ENCODE assay signal across 8 mouse cellular contexts in genomic region chr10:18545813-18546235, GRCm38 (mm10). TPM values are rescaled to one million over a fixed set of nuclear protein-coding genes. Genes with fewer than 3 reads are reported as not detected.
DNase-seq lines count a peak whose midpoint lies in the region; ATAC-seq and TF ChIP-seq lines count a peak whose summit lies in the region.

Hebp2 (minus strand) TSS chr10:18546076.

- no peaks in the 10 kb centered on the region for H3K9me3 ChIP-seq in CH12.LX (replicated peaks; ENCODE audit: low read length)
- H3K9me3 ChIP-seq in embryonic facial prominence, embryonic 15.5 days (replicated peaks), result no peaks in the 10 kb centered on the region
- no peaks in the 10 kb centered on the region for H3K9me3 ChIP-seq in heart, embryonic 14.5 days (ENCODE audit: control insufficient read depth, low read length)
- no peaks in the 10 kb centered on the region for H3K9me3 ChIP-seq in lung, embryonic 15.5 days

- TF ChIP-seq POLR2A in CH12.LX (IDR thresholded peaks at IDR 0.05; ENCODE audit: low read depth, low read length), result no peak
- TF ChIP-seq POLR2A in bone marrow macrophage, adult 2 months (IDR thresholded peaks at IDR 0.05; ENCODE audit: borderline replicate concordance, low read depth, low read length), result no peak

- TF ChIP-seq RAD21 in CH12.LX (IDR thresholded peaks at IDR 0.05; ENCODE audit: low read depth, low read length), result no peak

- no peak for DNase-seq in CH12.LX (ENCODE audit: extremely low read depth)
- DNase-seq in kidney, postnatal 10 days, result peak; percentile 81
- DNase-seq in thymus, postnatal 36 days, result peak; percentile 45 to 51

- WGBS in embryonic facial prominence, embryonic 15.5 days, result under 1% methylated on average over 22 of the region's 22 CpGs
- WGBS in heart, embryonic 14.5 days, result under 1% methylated on average over 22 of the region's 22 CpGs
- WGBS in lung, embryonic 15.5 days, result 1% methylated on average over 22 of the region's 22 CpGs

- peak in 1 of 2 experiments; percentile 37; a peak in 2 of 4 replicates for TF ChIP-seq CTCF in CH12.LX (conservative IDR thresholded peaks at IDR 0.05 in 1 of 2, IDR thresholded peaks at IDR 0.05 in 1 of 2; ENCODE audit: low read depth in 2 of 2, low read length in 2 of 2)
- TF ChIP-seq CTCF in bone marrow macrophage, adult 2 months (IDR thresholded peaks at IDR 0.05; ENCODE audit: low read depth, low read length), result peak; percentile 60

- in situ Hi-C loops in CH12.LX (cut with MboI; ENCODE audit: low pct_ligation_motif_present, low pct_unique_long_range_greater_than_20kb, low sequenced_read_pairs), result no loop called here

- no peak within 1 kb of the TSS for H3K4me3 ChIP-seq in CH12.LX (replicated peaks in 1 of 3; ENCODE audit: low read depth in 2 of 3, low read length in 2 of 3, poor library complexity in 1 of 3)
- H3K4me3 ChIP-seq in bone marrow macrophage, adult 2 months (ENCODE audit: insufficient read depth, low read length), result peak within 1 kb of the TSS; percentile 93
- H3K4me3 ChIP-seq in embryonic facial prominence, embryonic 15.5 days (replicated peaks), result peak within 1 kb of the TSS; percentile 65
- H3K4me3 ChIP-seq in heart, embryonic 14.5 days (ENCODE audit: control insufficient read depth in 1 of 2, insufficient read depth in 1 of 2, low read depth in 1 of 2, low read length in 2 of 2), result peak within 1 kb of the TSS; percentile 67 to 85
- H3K4me3 ChIP-seq in lung, embryonic 15.5 days, result peak within 1 kb of the TSS; percentile 63

- 0 out of 2 replicates have a peak within 1 kb of the TSS, but pooled peaks have one; percentile 8 for H3K4me2 ChIP-seq in CH12.LX (ENCODE audit: insufficient read depth, low read depth, poor library complexity, severe bottlenecking)
- peak within 1 kb of the TSS; percentile 83 for H3K4me2 ChIP-seq in embryonic facial prominence, embryonic 15.5 days (replicated peaks)
- H3K4me2 ChIP-seq in heart, embryonic 14.5 days (ENCODE audit: low read length), result peak within 1 kb of the TSS; percentile 85
- H3K4me2 ChIP-seq in lung, embryonic 15.5 days, result peak within 1 kb of the TSS; percentile 96

- no peak within 1 kb of the TSS for H3K9ac ChIP-seq in CH12.LX (ENCODE audit: insufficient read depth, low read depth)
- H3K9ac ChIP-seq in embryonic facial prominence, embryonic 15.5 days, result peak within 1 kb of the TSS; percentile 73
- peak within 1 kb of the TSS; percentile 78 for H3K9ac ChIP-seq in heart, embryonic 14.5 days (ENCODE audit: low read length)
- peak within 1 kb of the TSS; percentile 63 for H3K9ac ChIP-seq in lung, embryonic 15.5 days

- dilution Hi-C loops in CH12.LX (cut with MboI; ENCODE audit: extremely low pct_ligation_motif_present, extremely low pct_unique_long_range_greater_than_20kb, low sequenced_read_pairs), result no loop called here

- no peak within 1 kb of the TSS for H3K27ac ChIP-seq in CH12.LX (ENCODE audit: insufficient read depth, low read depth)
- no peak within 1 kb of the TSS for H3K27ac ChIP-seq in bone marrow macrophage, adult 2 months (ENCODE audit: insufficient read depth, low read depth, low read length)
- peak within 1 kb of the TSS; percentile 74 for H3K27ac ChIP-seq in embryonic facial prominence, embryonic 15.5 days (replicated peaks)
- no peak within 1 kb of the TSS for H3K27ac ChIP-seq in heart, embryonic 14.5 days (replicated peaks in 1 of 2; ENCODE audit: control insufficient read depth in 1 of 2, insufficient read depth in 1 of 2, low read depth in 2 of 2, low read length in 2 of 2)
- peak within 1 kb of the TSS; percentile 25; the same call in 1 of the 2 replicates for H3K27ac ChIP-seq in lung, embryonic 15.5 days

- no peaks in the 10 kb centered on the region for H3K36me3 ChIP-seq in CH12.LX (replicated peaks in 1 of 2; ENCODE audit: control insufficient read depth in 1 of 2, insufficient read depth in 1 of 2, low read length in 1 of 2)
- no peaks in the 10 kb centered on the region for H3K36me3 ChIP-seq in embryonic facial prominence, embryonic 15.5 days
- H3K36me3 ChIP-seq in heart, embryonic 14.5 days (ENCODE audit: control insufficient read depth, insufficient read depth, low read length), result 0 out of 2 replicates have a peak, but pooled peaks cover 7% of the 10 kb centered on the region
- H3K36me3 ChIP-seq in lung, embryonic 15.5 days, result no peaks in the 10 kb centered on the region

- peaks cover 0 to 4% of the 10 kb centered on the region in 2 experiments; a peak in 1 of 4 replicates for H3K4me1 ChIP-seq in CH12.LX (ENCODE audit: control insufficient read depth in 1 of 2, insufficient read depth in 2 of 2)
- peaks cover 10% of the 10 kb centered on the region for H3K4me1 ChIP-seq in bone marrow macrophage, adult 2 months (ENCODE audit: control insufficient read depth, insufficient read depth, low read length)
- H3K4me1 ChIP-seq in embryonic facial prominence, embryonic 15.5 days, result peaks cover 15% of the 10 kb centered on the region; the same call in 1 of the 2 replicates
- peaks cover 2 to 5% of the 10 kb centered on the region in 2 experiments; a peak in 3 of 4 replicates for H3K4me1 ChIP-seq in heart, embryonic 14.5 days (ENCODE audit: control insufficient read depth in 2 of 2, insufficient read depth in 2 of 2, low read length in 2 of 2)
- H3K4me1 ChIP-seq in lung, embryonic 15.5 days, result peaks cover 10% of the 10 kb centered on the region

- TF ChIP-seq EP300 in CH12.LX (IDR thresholded peaks at IDR 0.05; ENCODE audit: low read length), result no peak

- H3K79me2 ChIP-seq in CH12.LX (replicated peaks; ENCODE audit: control insufficient read depth, extremely low read depth, insufficient read depth, poor library complexity, severe bottlenecking), result no peaks in the 10 kb centered on the region

- ATAC-seq in embryonic facial prominence, embryonic 15.5 days (ENCODE audit: insufficient number of reproducible peaks, low FRiP score, low TSS enrichment, low read depth), result peak; percentile 83
- ATAC-seq in heart, embryonic 14.5 days (ENCODE audit: insufficient number of reproducible peaks, insufficient read depth, low FRiP score, low read depth), result peak; percentile 81
- peak; percentile 83 for ATAC-seq in lung, embryonic 15.5 days (ENCODE audit: borderline replicate concordance, extremely low read depth, low FRiP score, low TSS enrichment)
- ATAC-seq in neutrophil, adult 5-6 weeks (ENCODE audit: extremely low read depth, insufficient number of reproducible peaks, low FRiP score, poor library complexity, severe bottlenecking), result 0 out of 2 replicates have a peak, but pooled peaks have one; percentile 13

- no peaks in the 10 kb centered on the region for H3K27me3 ChIP-seq in CH12.LX (replicated peaks)
- H3K27me3 ChIP-seq in embryonic facial prominence, embryonic 15.5 days, result no peaks in the 10 kb centered on the region
- H3K27me3 ChIP-seq in heart, embryonic 14.5 days (ENCODE audit: control insufficient read depth, insufficient read depth, low read length), result no peaks in the 10 kb centered on the region
- no peaks in the 10 kb centered on the region for H3K27me3 ChIP-seq in lung, embryonic 15.5 days

TF ChIP-seq in CH12.LX, 34 proteins besides CTCF, POLR2A, EP300 and RAD21:
- TF ChIP-seq NRF1 (IDR thresholded peaks at IDR 0.05; ENCODE audit: low read depth, low read length), result 0 out of 2 replicates have a peak, but pooled peaks have one; percentile 20
- TF ChIP-seq RCOR1 (conservative IDR thresholded peaks at IDR 0.05; ENCODE audit: low read depth, low read length), result no peak
- TF ChIP-seq MYC (IDR thresholded peaks at IDR 0.05; ENCODE audit: low read depth, low read length), result no peak
- no peak for TF ChIP-seq ZMIZ1 (IDR thresholded peaks at IDR 0.05; ENCODE audit: low read depth, low read length)

RNA-seq across cellular contexts. Expression of gene Hebp2, which starts in this region (rescaled TPM):
- 0.08 TPM in 1 of 2 replicates, not detected in the other for total RNA-seq in CH12.LX (2012; rRNA removed)
- not detected in 2 replicates for total RNA-seq in CH12.LX (2014; rRNA removed)
- polyA plus RNA-seq in CH12.LX (2012; ENCODE audit: insufficient read length, low read depth), result not detected in 2 replicates
- 0.44 TPM in 1 of 2 replicates, not detected in the other for polyA plus RNA-seq in bone marrow macrophage, adult 2 months (2012; ENCODE audit: insufficient read depth, insufficient read length, missing spikeins)
- polyA plus RNA-seq in embryonic facial prominence, embryonic 15.5 days (2015; fragmentation: Nextera tagmentation; extraction: Ambion mirVana), result 40.0 and 44.4 TPM in 2 replicates
- polyA plus RNA-seq in heart, embryonic 14.5 days (2014; fragmentation: Nextera tagmentation; extraction: Ambion mirVana), result 13.8 and 16.9 TPM in 2 replicates
- 8.7 and 11.6 TPM in 2 replicates for polyA plus RNA-seq in lung, embryonic 15.5 days (2015; fragmentation: Nextera tagmentation; extraction: Ambion mirVana)
- not detected in 2 replicates for total RNA-seq in neutrophil, adult 5-6 weeks (2017)

Comparison
In these comparisons a context has a peak if more than half of its experiments do, and no peak if none do; other contexts are left out.
1. Peak in ATAC-seq in neutrophil, adult 5-6 weeks; RNA of the gene not detected or under 1 TPM.
2. H3K27ac ChIP-seq: peak in embryonic facial prominence, embryonic 15.5 days (single experiment) and lung, embryonic 15.5 days (single experiment); none in CH12.LX (single experiment), bone marrow macrophage, adult 2 months (single experiment) and heart, embryonic 14.5 days (0 of 2).
3. H3K4me2 ChIP-seq: peak in every context shown above with its lines; median percentile 96 in lung, embryonic 15.5 days; 85 in heart, embryonic 14.5 days; 83 in embryonic facial prominence, embryonic 15.5 days; 8 in CH12.LX.
4. H3K4me3 ChIP-seq: peak in bone marrow macrophage, adult 2 months (single experiment), embryonic facial prominence, embryonic 15.5 days (single experiment), heart, embryonic 14.5 days (2 of 2) and lung, embryonic 15.5 days (single experiment); none in CH12.LX (0 of 3).
5. ATAC-seq: peak in every context shown above with its lines; median percentile 83 in embryonic facial prominence, embryonic 15.5 days; 83 in lung, embryonic 15.5 days; 81 in heart, embryonic 14.5 days; 13 in neutrophil, adult 5-6 weeks.